Mouse (Mus musculus): ENCODE results near the gene Ppp1cc.

GRCm38 (mm10) chr5:122179665-122180064, 21.6 kb downstream of the Ppp1cc start:
- TF ChIP-seq CTCF (IDR thresholded peaks at IDR 0.05; ENCODE audit: extremely low read depth, insufficient read depth, insufficient read length, insufficient replicate concordance) (no peak), POLR2A (IDR thresholded peaks at IDR 0.05; ENCODE audit: low read depth, low read length) (no peak)
